Mouse (Mus musculus): Measurements from ENCODE around the gene Med20.

The Med20 gene

GRCm38 (mm10) chr17:47610849-47611660, at the start of gene Med20, which contains the start of the genes Bysl and Gm20517:
TSS of gene Med20 (plus strand) at chr17:47611582.
TSS of gene Bysl (minus strand) at chr17:47611492.
TSS of gene Gm20517 (plus strand) at chr17:47611589.
- DNase-seq (ENCODE audit: low read depth, low spot score) = peak; percentile 94

GRCm38 (mm10) chr17:47562875-47563274, 48.5 kb upstream of the Med20 start:
- no peak for DNase-seq (ENCODE audit: low read depth, low spot score)

- no peak for DNase-seq (ENCODE audit: low read depth, low spot score)
Observed at GRCm38 (mm10) chr17:47564612-47565011, 46.8 kb upstream of the Med20 start.

GRCm38 (mm10) chr17:47566133-47566532, 45.2 kb upstream of the Med20 start:
- DNase-seq (ENCODE audit: low read depth, low spot score) = no peak

GRCm38 (mm10) chr17:47567271-47567670, 44.1 kb upstream of the Med20 start:
- no peak for DNase-seq (ENCODE audit: low read depth, low spot score)

- DNase-seq (ENCODE audit: low read depth, low spot score) = no peak
Observed at GRCm38 (mm10) chr17:47568389-47568788, 43.0 kb upstream of the Med20 start.

- no peak for DNase-seq (ENCODE audit: low read depth, low spot score)
Observed at GRCm38 (mm10) chr17:47568951-47569527, 42.3 kb upstream of the Med20 start.

GRCm38 (mm10) chr17:47571621-47572020, 39.8 kb upstream of the Med20 start:
- no peak for DNase-seq (ENCODE audit: low read depth, low spot score)

- no peak for DNase-seq (ENCODE audit: low read depth, low spot score)
Observed at GRCm38 (mm10) chr17:47572436-47572835, 38.9 kb upstream of the Med20 start.

GRCm38 (mm10) chr17:47574028-47574427, 37.4 kb upstream of the Med20 start:
- no peak for DNase-seq (ENCODE audit: low read depth, low spot score)

GRCm38 (mm10) chr17:47574830-47575229, 36.6 kb upstream of the Med20 start:
- DNase-seq (ENCODE audit: low read depth, low spot score) = no peak

GRCm38 (mm10) chr17:47578655-47579054, 32.7 kb upstream of the Med20 start:
- no peak for DNase-seq (ENCODE audit: low read depth, low spot score)

GRCm38 (mm10) chr17:47580962-47581361, 30.4 kb upstream of the Med20 start:
- DNase-seq (ENCODE audit: low read depth, low spot score) = no peak

GRCm38 (mm10) chr17:47588517-47588916, 22.9 kb upstream of the Med20 start:
- no peak for DNase-seq (ENCODE audit: low read depth, low spot score)

GRCm38 (mm10) chr17:47591073-47591472, 20.3 kb upstream of the Med20 start:
- DNase-seq (ENCODE audit: low read depth, low spot score) = no peak

GRCm38 (mm10) chr17:47593215-47593853, 18.0 kb upstream of the Med20 start:
- peak; percentile 88 for DNase-seq (ENCODE audit: low read depth, low spot score)

- DNase-seq (ENCODE audit: low read depth, low spot score) = no peak
Observed at GRCm38 (mm10) chr17:47593854-47594182, 17.6 kb upstream of the Med20 start.

GRCm38 (mm10) chr17:47594183-47594968, 17.0 kb upstream of the Med20 start:
- DNase-seq (ENCODE audit: low read depth, low spot score) = no peak

- DNase-seq (ENCODE audit: low read depth, low spot score) = no peak
Observed at GRCm38 (mm10) chr17:47594969-47595247, 16.5 kb upstream of the Med20 start.

GRCm38 (mm10) chr17:47595248-47596161, 15.9 kb upstream of the Med20 start:
- DNase-seq (ENCODE audit: low read depth, low spot score) = peak; percentile 66
